Mouse (Mus musculus) heart, embryonic 10.5 days (tissue): ENCODE measurements around the gene Ttc7b. TPM values are rescaled to one million over a fixed set of nuclear protein-coding genes. Genes with fewer than 3 reads are reported as not detected.

Experiments used
- DNase-seq: peaks from one replicate; pipeline ENCODE4 v3.0.0-alpha.2; 2017; ENCODE audit warnings: low spot score
- H3K27ac ChIP-seq: fragments of 300-500 bp; sonication (generic); 2 replicates; pipeline ENCODE4 v1.5.1; 2016; ENCODE audit warnings: mild to moderate bottlenecking
- H3K27me3 ChIP-seq: fragments of 300-500 bp; sonication (generic); 2 replicates; pipeline ENCODE4 v1.6.1; 2016; ENCODE audit warnings: mild to moderate bottlenecking; ENCODE audit not compliant: poor library complexity, insufficient read depth, severe bottlenecking
- H3K36me3 ChIP-seq: fragments of 300-500 bp; sonication (generic); 2 replicates; pipeline ENCODE4 v1.6.1; 2016; ENCODE audit warnings: mild to moderate bottlenecking, moderate library complexity
- H3K4me1 ChIP-seq: fragments of 300-500 bp; sonication (generic); 2 replicates; pipeline ENCODE4 v1.6.1; 2016; ENCODE audit warnings: mild to moderate bottlenecking
- H3K4me3 ChIP-seq: fragments of 300-500 bp; sonication (generic); 2 replicates; pipeline ENCODE4 v1.5.1; 2016; ENCODE audit warnings: mild to moderate bottlenecking, moderate library complexity
- H3K9me3 ChIP-seq: fragments of 300-500 bp; sonication (generic); 2 replicates; pipeline ENCODE4 v1.6.1; 2016; ENCODE audit warnings: mild to moderate bottlenecking, moderate library complexity
- WGBS: fragments of 180-500 bp; shearing (Covaris S2); methylation state at CpG from one replicate; pipeline ENCODE4 v1.1.7; 2016; 5-methylcytosine and 5-hydroxymethylcytosine counted together
- polyA plus RNA-seq: library from polyadenylated mRNA; unstranded; fragments of >200 nt; fragmentation: Nextera tagmentation; extraction: Ambion mirVana; gene quantifications from 2 replicates; pipeline ENCODE4 v1.2.1, GENCODE M21; 2016

The Ttc7b gene
- polyA plus RNA-seq, 1 experiment from 2014 or later = 5.9 TPM

DNA sequence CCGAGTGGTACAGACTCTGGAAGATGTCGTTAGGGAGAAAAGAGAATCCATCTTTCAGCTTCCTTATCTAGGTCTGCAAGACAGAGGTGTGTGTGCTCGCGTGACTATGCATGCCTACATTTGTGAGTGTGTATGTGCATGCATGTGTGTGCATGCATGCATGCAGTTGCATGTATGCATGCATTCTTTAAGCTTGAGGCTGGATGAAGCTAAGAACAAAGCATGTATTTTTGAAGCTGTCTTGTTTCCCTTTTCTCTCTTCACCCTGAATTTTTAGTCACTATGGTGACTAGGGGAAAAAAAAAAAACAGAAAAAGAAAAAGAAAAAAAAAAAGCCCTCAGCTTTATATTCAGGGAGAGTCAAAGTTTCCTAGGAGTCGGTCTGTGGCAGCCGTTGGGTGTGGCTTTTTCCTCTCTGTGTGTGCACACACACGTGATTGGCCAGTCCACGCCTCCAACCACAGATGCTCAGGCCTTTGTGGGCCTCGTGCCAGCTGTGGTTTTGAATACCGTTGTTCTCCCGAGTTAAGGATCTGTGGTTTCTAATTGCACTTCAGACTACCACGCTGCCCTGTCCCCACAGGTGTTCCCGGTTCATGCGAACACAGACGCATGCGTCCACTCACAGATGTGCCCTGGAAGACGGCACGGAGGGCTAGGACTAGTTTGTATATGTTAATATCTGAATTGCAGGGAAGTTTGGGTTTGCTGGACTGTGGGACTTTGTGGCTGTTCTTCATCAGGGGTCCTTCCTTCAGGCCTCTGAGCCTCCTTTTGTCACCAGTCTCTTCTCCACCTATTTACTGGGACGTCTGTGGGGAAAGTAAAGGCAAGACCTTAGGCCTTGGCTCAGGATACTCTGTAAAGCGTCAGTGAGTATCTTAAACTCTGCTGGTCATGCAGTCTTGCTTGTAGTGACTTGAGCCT is 243.8 kb downstream of the Ttc7b start:
- H3K4me3 ChIP-seq = no peak overlapping the region
- no peak overlapping the region for H3K27ac ChIP-seq
- 66% methylated on average over 20 of the region's 20 CpGs for WGBS
- H3K36me3 ChIP-seq = no peaks in the 10 kb centered on the region
- H3K27me3 ChIP-seq = no peaks in the 10 kb centered on the region
- no peaks in the 10 kb centered on the region for H3K9me3 ChIP-seq
- H3K4me1 ChIP-seq = peaks cover 20% of the 10 kb centered on the region
- no peak for DNase-seq

DNA sequence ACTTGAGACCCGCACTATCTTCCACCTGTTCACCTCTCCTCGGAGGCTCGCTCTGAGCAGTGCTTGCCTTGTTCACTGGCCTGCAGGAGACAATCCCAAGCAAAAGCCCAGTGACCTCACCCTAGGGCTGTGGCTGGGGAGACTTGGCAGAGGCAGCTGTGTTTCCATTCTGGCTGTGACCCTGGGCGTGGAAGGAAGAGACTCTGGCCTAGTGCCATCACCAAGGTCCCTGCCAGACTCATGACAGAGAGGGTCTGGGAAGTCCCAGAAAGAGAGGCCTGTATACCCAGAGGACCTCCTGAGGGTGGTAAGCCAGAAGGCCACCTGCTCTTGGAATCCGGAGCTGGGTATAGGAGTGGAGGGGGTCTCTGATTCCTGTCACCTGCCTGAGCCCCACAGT is 244.8 kb downstream of the Ttc7b start:
- no peaks in the 10 kb centered on the region for H3K9me3 ChIP-seq
- WGBS = 65% methylated on average over 5 of the region's 5 CpGs
- no peak overlapping the region for H3K4me3 ChIP-seq
- no peaks in the 10 kb centered on the region for H3K36me3 ChIP-seq
- no peaks in the 10 kb centered on the region for H3K27me3 ChIP-seq
- H3K27ac ChIP-seq = no peak overlapping the region
- peaks cover 11% of the 10 kb centered on the region for H3K4me1 ChIP-seq
- DNase-seq = no peak

DNA sequence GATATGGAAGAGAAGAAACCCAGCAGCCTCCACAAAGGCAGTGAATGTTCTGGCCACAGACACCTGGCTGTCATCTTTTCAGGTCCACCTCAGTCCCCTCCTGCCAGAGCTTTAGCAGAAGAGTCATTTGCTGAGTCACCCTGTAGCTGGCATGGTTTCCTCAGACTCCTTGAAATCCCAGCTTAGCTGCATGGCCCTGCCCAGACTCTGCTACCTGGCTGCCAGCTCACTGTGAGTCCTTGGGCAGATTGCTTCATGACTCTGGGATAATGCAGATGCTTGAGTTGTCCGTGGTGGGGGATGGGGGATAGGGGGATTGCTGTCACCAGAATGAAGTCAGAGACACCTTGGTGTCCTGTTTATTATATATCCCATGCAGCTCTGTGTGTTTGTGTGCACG is 247.6 kb downstream of the Ttc7b start:
- Histone ChIP-seq H3K27ac (no peak overlapping the region), H3K4me3 (no peak overlapping the region), H3K27me3 (no peaks in the 10 kb centered on the region), H3K36me3 (no peaks in the 10 kb centered on the region), H3K9me3 (no peaks in the 10 kb centered on the region), H3K4me1 (0 out of 2 replicates have a peak, but pooled peaks cover 3% of the 10 kb centered on the region)
- WGBS = 75% methylated on average over 2 of the region's 2 CpGs
- no peak for DNase-seq

DNA sequence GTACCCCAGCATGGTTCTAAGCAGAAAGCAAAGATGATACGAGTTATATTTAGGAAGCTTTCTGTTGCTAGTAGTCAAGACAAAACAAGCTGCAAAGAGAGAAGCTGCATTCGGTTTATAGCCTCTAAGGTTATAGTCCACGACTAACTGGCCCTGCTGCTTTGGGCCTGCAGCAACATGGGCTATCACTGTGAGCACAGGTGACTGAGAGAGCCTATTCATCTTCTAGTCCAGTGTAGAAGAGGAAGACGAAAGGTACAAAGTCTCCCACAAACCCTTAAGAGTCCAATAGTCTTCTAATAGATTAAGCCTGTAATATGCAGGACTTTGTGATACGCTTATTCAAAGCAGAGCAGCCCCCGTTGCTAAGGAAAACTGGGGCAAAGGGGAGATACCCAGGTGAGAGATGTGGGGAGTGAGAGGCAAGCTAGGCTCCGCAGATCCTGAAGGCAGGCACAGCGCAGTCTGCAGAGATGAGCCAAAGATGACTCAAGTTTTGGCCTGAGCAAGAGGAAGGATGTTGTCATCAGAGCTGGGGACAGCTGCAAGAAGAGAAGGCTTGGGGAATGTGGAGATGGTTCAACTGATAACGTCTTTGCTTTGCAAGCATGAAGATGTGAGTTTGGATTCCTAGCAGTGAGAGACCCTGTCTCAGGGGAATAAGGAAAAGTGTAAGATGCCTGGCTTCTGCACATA is 250.5 kb downstream of the Ttc7b start:
- 75% methylated on average over 9 of the region's 9 CpGs for WGBS
- Histone ChIP-seq H3K4me3 (no peak overlapping the region), H3K9me3 (no peaks in the 10 kb centered on the region), H3K4me1 (no peaks in the 10 kb centered on the region), H3K27me3 (no peaks in the 10 kb centered on the region), H3K27ac (no peak overlapping the region), H3K36me3 (no peaks in the 10 kb centered on the region)
- no peak for DNase-seq

DNA sequence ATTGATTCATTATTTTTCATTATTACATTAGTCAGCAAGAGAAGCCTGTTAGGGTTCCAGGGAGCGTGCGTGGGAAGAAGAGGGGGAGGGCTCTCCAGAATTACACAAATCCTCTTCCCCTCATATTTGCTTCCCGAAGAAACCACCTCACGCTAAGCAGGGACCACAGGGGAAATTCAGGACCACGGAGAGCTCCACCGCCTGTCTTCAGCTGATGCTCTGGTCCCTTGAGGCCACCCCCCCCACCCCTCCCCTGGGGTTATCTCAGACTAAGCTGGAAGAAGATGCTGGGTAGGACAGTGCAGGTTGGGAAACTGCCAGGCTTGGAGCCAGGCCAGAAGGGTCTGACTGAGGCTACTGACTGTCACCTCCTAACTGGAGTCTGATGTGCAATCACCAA is 252.6 kb downstream of the Ttc7b start:
- WGBS = 11% methylated on average over 6 of the region's 6 CpGs
- Histone ChIP-seq H3K4me1 (no peaks in the 10 kb centered on the region), H3K27me3 (no peaks in the 10 kb centered on the region), H3K27ac (no peak overlapping the region), H3K4me3 (no peak overlapping the region), H3K36me3 (no peaks in the 10 kb centered on the region), H3K9me3 (no peaks in the 10 kb centered on the region)
- DNase-seq = no peak

DNA sequence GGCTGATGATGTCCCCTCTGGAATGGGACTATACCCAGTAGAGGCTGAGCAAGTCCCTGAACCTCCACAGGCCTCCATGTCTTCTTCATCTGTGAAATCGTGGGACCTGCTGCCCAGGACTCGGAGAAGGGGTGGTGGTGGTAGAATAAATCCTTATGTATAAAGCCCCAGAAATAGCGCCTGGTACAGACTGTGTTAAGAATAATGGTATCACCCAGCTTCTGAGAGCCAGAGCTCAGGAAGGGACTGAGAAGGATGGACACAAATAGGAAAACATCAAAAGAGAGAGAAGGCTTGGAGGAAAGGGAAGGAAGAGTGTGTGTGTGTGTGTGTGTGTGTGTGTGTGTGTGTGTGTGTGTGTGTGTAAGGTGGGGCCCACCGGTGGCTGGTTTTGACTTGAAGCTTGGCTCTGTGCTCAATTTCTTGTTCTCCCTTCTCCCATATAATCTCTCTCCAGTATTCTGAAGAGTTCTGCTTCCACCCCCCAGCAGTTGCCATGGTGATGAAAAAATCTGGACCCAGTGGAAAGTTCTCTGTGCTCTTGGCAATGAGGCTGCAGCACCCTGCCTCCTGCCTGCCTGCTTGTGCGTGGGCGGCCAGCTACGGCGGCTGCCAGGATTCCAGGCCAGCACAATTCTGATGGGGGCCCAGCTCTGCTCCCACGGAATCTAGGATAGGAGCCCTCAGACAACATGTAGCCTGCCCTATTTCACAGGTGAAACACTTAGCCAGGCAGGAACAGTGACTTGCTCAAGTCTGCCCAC is 254.9 kb downstream of the Ttc7b start:
- Histone ChIP-seq H3K36me3 (no peaks in the 10 kb centered on the region), H3K4me1 (no peaks in the 10 kb centered on the region), H3K9me3 (no peaks in the 10 kb centered on the region), H3K27me3 (no peaks in the 10 kb centered on the region), H3K4me3 (no peak overlapping the region), H3K27ac (no peak overlapping the region)
- 65% methylated on average over 9 of the region's 9 CpGs for WGBS
- no peak for DNase-seq

DNA sequence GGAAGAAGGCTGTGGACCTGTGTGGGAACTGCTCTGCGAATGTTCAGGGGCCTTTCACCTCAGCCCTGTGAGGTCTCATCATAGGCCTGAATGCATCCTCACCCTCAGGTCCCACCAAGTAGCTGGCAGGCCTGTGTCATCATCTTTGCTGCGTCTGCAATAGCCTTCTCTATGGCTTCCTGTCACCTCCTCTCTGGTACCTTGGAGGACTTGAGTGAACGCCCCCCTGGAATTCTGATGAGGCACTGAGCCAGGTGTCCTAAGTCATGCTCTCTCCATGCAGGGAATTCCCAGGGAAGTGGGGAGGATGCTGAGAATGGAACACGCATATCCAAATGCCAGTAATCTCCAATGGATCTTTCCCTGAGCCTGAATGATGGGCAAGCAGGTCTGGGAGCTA is 255.7 kb downstream of the Ttc7b start:
- Histone ChIP-seq H3K9me3 (no peaks in the 10 kb centered on the region), H3K4me1 (no peaks in the 10 kb centered on the region), H3K27ac (no peak overlapping the region), H3K4me3 (no peak overlapping the region), H3K27me3 (no peaks in the 10 kb centered on the region), H3K36me3 (no peaks in the 10 kb centered on the region)
- no peak for DNase-seq
- 66% methylated on average over 4 of the region's 4 CpGs for WGBS

DNA sequence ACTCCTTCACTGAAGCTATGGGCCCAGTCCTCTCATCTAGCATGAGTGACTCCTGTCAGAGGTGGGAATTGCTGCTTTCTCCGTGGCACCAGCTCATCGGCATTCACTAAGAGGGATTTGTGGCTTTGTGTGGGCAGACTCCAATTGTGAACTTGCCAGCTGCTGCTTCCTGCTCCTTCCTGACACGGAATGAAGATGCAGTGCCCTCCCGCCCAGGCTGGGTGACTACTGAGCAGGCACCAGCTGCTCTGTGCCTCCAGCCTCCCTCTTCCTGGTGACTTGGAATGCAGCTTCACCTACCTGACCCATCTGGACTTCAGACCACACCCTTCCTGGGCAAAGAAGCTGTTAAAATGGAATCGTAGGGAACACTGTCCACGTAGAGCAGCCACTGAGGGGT is 257.8 kb downstream of the Ttc7b start:
- WGBS = 73% methylated on average over 6 of the region's 6 CpGs
- no peaks in the 10 kb centered on the region for H3K9me3 ChIP-seq
- H3K4me1 ChIP-seq = no peaks in the 10 kb centered on the region
- H3K36me3 ChIP-seq = no peaks in the 10 kb centered on the region
- no peak overlapping the region for H3K27ac ChIP-seq
- H3K27me3 ChIP-seq = no peaks in the 10 kb centered on the region
- H3K4me3 ChIP-seq = no peak overlapping the region
- DNase-seq = no peak

DNA sequence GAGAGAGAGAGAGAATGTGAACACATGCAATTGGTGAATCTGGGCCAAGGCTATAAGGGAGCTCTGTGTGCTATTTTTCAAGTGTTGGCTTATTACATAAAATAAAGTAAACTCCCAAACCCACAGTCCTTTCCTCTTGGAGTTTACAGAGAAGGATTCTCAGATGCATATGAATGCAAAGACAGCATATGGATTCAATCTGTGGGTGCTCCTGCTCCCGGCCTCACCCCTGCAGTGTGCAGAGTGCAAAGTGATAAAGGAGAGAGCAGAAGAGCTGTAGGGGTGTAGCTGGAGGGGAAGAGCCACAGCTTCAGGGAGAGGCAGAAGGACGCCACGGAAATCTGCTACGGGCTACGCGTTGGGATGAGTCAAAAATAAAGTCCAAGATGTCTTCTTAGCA is 258.9 kb downstream of the Ttc7b start:
- no peaks in the 10 kb centered on the region for H3K36me3 ChIP-seq
- no peak overlapping the region for H3K27ac ChIP-seq
- no peak overlapping the region for H3K4me3 ChIP-seq
- 82% methylated on average over 6 of the region's 6 CpGs for WGBS
- H3K4me1 ChIP-seq = no peaks in the 10 kb centered on the region
- H3K27me3 ChIP-seq = no peaks in the 10 kb centered on the region
- DNase-seq = no peak
- no peaks in the 10 kb centered on the region for H3K9me3 ChIP-seq

DNA sequence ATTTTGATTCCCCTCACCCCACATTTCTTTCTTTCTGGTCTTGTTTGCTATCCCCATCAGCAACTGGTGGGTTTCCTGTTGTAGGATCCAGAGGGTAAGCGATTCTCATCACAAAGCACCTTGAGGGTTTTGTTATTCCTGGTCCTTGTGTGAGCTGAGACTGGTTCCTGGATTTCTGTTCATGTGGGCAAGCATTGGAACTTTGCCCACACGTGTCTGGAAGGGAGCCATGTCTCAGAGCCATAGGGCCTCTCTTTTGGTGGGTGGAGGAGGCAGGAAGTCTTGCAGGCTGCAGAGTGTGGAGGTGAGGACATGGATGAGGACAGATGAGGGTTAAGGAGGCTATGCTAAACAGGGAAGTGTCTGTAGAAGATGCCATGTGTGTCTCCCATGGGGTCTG is 260.5 kb downstream of the Ttc7b start:
- Histone ChIP-seq H3K36me3 (no peaks in the 10 kb centered on the region), H3K9me3 (no peaks in the 10 kb centered on the region), H3K4me3 (no peak overlapping the region), H3K4me1 (no peaks in the 10 kb centered on the region), H3K27me3 (no peaks in the 10 kb centered on the region), H3K27ac (no peak overlapping the region)
- DNase-seq = no peak
- WGBS = 74% methylated on average over 2 of the region's 2 CpGs

DNA sequence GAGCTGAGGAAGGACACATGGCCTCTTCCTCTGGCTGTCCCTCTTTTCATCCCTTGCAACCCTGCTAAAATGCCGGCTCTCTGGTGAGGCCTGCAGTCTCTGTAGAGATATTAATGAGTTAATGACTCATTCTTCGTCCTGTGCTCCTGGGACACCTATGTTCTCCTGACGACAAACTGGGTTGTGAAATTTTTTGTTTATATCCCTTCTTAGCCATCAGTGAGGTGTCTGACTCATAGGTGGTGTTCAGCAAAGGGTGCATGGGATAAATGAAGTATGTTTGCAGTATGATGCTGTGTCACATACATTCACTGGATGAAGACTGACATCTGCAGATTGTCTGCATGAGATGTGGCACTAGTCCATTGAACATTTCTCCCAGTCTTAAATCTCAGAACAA is 262.8 kb downstream of the Ttc7b start:
- H3K4me3 ChIP-seq = no peak overlapping the region
- H3K27me3 ChIP-seq = no peaks in the 10 kb centered on the region
- DNase-seq = no peak
- no peaks in the 10 kb centered on the region for H3K4me1 ChIP-seq
- H3K9me3 ChIP-seq = no peaks in the 10 kb centered on the region
- WGBS = 74% methylated on average over 3 of the region's 3 CpGs
- H3K27ac ChIP-seq = no peak overlapping the region
- H3K36me3 ChIP-seq = no peaks in the 10 kb centered on the region

DNA sequence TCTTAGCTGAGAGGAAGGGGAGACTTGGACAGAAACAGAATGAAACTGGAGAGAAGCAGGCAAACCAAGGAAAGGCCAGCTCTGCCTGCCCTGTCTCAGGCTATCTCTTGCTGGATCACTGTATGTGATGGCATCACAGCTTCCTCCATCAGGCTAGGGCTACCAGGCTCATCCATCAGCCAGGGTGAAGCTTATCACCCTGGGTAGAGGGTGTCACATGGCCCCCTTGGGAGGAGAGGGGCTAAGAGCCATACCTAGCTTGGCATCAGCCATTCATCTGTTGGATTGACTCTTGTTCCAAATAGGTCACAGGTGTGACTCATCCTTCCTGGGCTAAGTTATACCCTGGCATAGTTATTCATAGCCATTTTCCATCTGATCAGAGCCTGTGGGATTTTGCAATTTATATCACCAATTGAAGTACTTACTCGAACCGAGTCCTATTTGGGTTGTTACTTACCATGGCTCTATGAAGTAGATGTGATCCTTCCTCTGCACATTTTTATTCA is 265.1 kb downstream of the Ttc7b start:
- Histone ChIP-seq H3K4me1 (no peaks in the 10 kb centered on the region), H3K27ac (no peak overlapping the region), H3K36me3 (no peaks in the 10 kb centered on the region), H3K9me3 (no peaks in the 10 kb centered on the region), H3K4me3 (no peak overlapping the region), H3K27me3 (no peaks in the 10 kb centered on the region)
- 71% methylated on average over 2 of the region's 2 CpGs for whole genome bisulfite sequencing
- DNase-seq = no peak

DNA sequence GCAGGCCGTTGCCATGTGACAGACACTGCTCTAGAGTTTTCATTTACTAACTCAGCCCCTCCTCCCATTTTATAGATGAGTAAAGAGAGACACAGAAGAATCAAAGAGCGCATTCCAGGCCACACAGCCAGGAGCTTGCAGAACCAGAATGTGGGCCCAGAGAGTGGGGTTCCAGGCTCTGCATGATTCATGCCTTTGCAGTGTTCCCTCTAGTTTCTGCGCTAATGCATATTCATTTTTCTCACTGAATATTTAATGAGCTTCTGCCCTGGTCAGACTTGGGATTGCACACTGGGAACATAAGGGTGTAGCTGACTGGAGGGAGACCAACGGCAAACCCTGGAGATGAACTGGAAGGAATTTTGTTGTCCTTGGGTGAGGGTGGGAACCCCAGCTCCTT is 266.2 kb downstream of the Ttc7b start:
- no peak for DNase-seq
- WGBS = 81% methylated on average over 4 of the region's 4 CpGs
- no peaks in the 10 kb centered on the region for H3K27me3 ChIP-seq
- no peaks in the 10 kb centered on the region for H3K4me1 ChIP-seq
- H3K9me3 ChIP-seq = no peaks in the 10 kb centered on the region
- H3K4me3 ChIP-seq = no peak overlapping the region
- no peak overlapping the region for H3K27ac ChIP-seq
- H3K36me3 ChIP-seq = no peaks in the 10 kb centered on the region
